Mouse (Mus musculus) hindbrain, postnatal 0 days (tissue): Measurements from ENCODE around the gene Parp14. TPM values are rescaled to one million over a fixed set of nuclear protein-coding genes. Genes with fewer than 3 reads are reported as not detected.

Source experiments
- ATAC-seq: fragments of 200-750 bp; cut with Nextera tagmentation; 2 replicates; pipeline ENCODE4 v1.8.0; 2017; ENCODE audit warnings: mild to moderate bottlenecking, moderate TSS enrichment, moderate library complexity
- DNase-seq: peaks from one replicate; pipeline ENCODE4 v3.0.0-alpha.2; 2015; ENCODE audit warnings: low spot score
- H3K27ac ChIP-seq: fragments of 300-500 bp; sonication (generic); 2 replicates; pipeline ENCODE4 v1.5.1; 2014; ENCODE audit warnings: mild to moderate bottlenecking
- H3K27me3 ChIP-seq: fragments of 300-500 bp; sonication (generic); 2 replicates; pipeline ENCODE4 v1.6.1; 2014; ENCODE audit warnings: low read length, mixed read lengths; ENCODE audit not compliant: insufficient read depth
- H3K36me3 ChIP-seq: fragments of 300-500 bp; sonication (generic); 2 replicates; pipeline ENCODE4 v1.6.1; 2014; ENCODE audit warnings: low read length, mixed read lengths; ENCODE audit not compliant: insufficient read depth
- H3K4me1 ChIP-seq: fragments of 300-500 bp; sonication (generic); 2 replicates; pipeline ENCODE4 v1.6.1; 2014; ENCODE audit warnings: antibody characterized with exemption, low read length, mixed read lengths; ENCODE audit not compliant: insufficient read depth
- H3K4me2 ChIP-seq: fragments of 300-500 bp; sonication (generic); 2 replicates; pipeline ENCODE4 v1.6.1; 2014; ENCODE audit warnings: low read depth, mild to moderate bottlenecking, low read length, moderate library complexity, mixed read lengths
- H3K4me3 ChIP-seq: fragments of 300-500 bp; sonication (generic); 2 replicates; pipeline ENCODE4 v1.5.1; 2014; ENCODE audit warnings: low read length
- H3K9ac ChIP-seq: fragments of 300-500 bp; sonication (generic); replicated peaks from 2 replicates; pipeline ENCODE4 v1.6.1; 2014; ENCODE audit warnings: mild to moderate bottlenecking, low read length, moderate library complexity, mixed read lengths
- H3K9me3 ChIP-seq: fragments of 300-500 bp; sonication (generic); 2 replicates; pipeline ENCODE4 v1.6.1; 2016; ENCODE audit warnings: low read length, mixed read lengths
- CTCF ChIP-seq: IDR thresholded peaks from 2 replicates; pipeline ENCODE4 v1.5.1; 2016; ENCODE audit warnings: antibody characterized with exemption, control low read depth, low read depth
- WGBS: fragments of 180-500 bp; shearing (Covaris S2); extraction: QIAGEN DNeasy Blood & Tissue Kit; methylation state at CpG from one replicate; pipeline ENCODE4 v1.1.7; 2014; 5-methylcytosine and 5-hydroxymethylcytosine counted together
- polyA plus RNA-seq: library from polyadenylated mRNA; unstranded; fragments of >200 nt; fragmentation: Nextera tagmentation; extraction: Ambion mirVana; gene quantifications from 2 replicates; pipeline ENCODE4 v1.2.1, GENCODE M21; 2015
- total RNA-seq: library from RNA; depleted of rRNA; stranded (reverse); fragments of >200 nt; gene quantifications from 2 replicates; pipeline ENCODE4 v1.2.3, GENCODE M21; 2014; rRNA removed

Parp14 gene
- total and polyA plus RNA-seq, 2 experiments from 2014 or later: 0.79 to 1.3 TPM

DNA sequence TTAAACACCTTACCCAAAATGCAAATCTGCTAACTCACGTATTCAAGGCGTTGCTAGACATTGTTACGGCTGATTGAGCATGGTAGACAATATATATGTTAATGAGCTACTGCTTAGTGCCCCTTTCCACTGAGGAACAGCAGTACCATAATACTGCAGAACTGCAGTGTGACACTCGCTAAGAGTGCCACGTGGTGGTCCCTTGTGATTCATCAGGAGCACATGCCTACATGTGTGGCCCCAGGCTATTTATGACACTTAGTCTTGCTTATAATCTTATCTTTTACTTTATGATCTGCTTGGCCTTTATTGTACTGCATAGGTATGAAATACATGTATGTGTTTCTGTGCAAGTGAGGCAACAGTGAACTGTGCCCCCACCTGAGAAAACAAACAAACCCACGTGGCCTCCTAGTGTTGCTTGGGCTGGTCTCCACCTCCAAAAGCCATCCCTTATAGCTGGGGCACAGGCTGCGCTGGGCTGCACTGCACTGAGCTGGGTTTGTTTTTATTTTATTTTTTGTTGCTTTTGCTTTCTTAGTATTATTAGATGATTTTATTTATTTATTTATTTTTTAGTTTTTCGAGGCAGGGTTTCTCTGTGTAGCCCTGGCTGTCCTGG, 83.7 kb downstream of the Parp14 start:
- DNase-seq: no peak
- H3K27ac ChIP-seq: no peak overlapping the region
- TF ChIP-seq CTCF: no peak

DNA sequence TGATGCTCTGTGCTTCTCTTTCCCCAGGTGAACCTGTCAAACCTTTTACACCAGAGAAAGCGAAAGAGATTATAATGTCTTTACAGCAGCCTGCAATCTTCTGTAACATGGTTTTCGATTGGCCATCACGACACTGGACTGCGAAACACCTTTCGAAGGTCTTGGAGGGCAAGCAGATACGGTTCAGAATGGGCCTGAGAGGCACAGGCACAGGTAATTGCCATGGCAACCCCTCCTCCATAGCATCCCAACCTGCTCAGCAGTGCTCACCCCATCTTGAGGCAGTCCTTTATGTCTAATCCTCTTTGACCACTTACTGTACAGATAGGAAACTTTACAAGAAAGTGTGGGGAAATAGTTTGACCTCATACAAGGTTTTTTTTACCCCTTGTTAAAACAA, 84.2 kb downstream of the Parp14 start:
- H3K9ac ChIP-seq: no peak overlapping the region

More for the DNA sequence above, 83.7 kb downstream of the Parp14 start:
- H3K4me3 ChIP-seq: no peak overlapping the region
- H3K27me3 ChIP-seq: no peaks in the 10 kb centered on the region
- no peaks in the 10 kb centered on the region for H3K9me3 ChIP-seq
- no peaks in the 10 kb centered on the region; the same call in 1 of the 2 replicates for H3K36me3 ChIP-seq
- 49% methylated on average over 8 of the region's 8 CpGs for WGBS
- no peak overlapping the region for H3K4me2 ChIP-seq
- H3K9ac ChIP-seq: no peak overlapping the region
- no peaks in the 10 kb centered on the region for H3K4me1 ChIP-seq
- ATAC-seq: no peak

DNA sequence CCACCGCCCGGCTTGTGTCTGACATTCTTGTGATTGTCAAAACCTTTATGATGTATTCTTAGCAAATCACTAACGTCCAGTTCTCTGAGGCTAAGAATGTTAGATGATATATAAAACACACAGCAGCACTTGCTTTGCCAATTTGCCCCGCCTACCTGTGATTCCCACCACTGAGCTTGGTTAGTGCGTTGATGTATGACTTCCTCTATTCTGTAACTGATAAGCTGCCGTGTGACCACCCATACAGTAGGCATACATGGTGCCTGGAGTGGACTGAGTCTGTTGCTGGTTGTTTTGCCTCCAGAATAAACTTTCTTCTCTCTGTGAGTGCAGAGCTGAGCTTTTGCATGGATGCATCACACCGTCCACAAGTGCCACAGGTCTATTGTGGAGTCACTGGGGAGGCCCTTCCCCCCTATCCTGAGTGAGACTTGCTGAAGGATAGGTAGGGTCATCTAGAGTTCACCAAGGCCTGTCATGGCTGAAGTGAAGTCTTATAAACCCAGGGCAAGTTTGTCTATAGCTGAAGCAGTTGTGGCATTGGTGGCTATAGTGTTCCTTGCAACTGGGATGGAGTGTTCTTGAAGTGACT, 87.1 kb downstream of the Parp14 start:
- no peaks in the 10 kb centered on the region for H3K4me1 ChIP-seq
- H3K9ac ChIP-seq: no peak overlapping the region
- no peak overlapping the region for H3K4me2 ChIP-seq
- no peak for TF ChIP-seq CTCF
- WGBS: 83% methylated on average over 7 of the region's 7 CpGs
- DNase-seq (no peak), ATAC-seq (no peak)
- no peaks in the 10 kb centered on the region; the same call in 1 of the 2 replicates for H3K36me3 ChIP-seq
- H3K27ac ChIP-seq: no peak overlapping the region
- H3K4me3 ChIP-seq: no peak overlapping the region
- H3K27me3 ChIP-seq: no peaks in the 10 kb centered on the region
- H3K9me3 ChIP-seq: no peaks in the 10 kb centered on the region

More for the DNA sequence above, 84.2 kb downstream of the Parp14 start:
- Histone ChIP-seq H3K27ac (no peak overlapping the region), H3K4me2 (no peak overlapping the region), H3K4me3 (no peak overlapping the region), H3K9me3 (no peaks in the 10 kb centered on the region), H3K27me3 (no peaks in the 10 kb centered on the region), H3K4me1 (no peaks in the 10 kb centered on the region), H3K36me3 (no peaks in the 10 kb centered on the region; the same call in 1 of the 2 replicates)
- WGBS: 83% methylated on average over 6 of the region's 6 CpGs
- ATAC-seq (no peak), DNase-seq (no peak)
- TF ChIP-seq CTCF: no peak

DNA sequence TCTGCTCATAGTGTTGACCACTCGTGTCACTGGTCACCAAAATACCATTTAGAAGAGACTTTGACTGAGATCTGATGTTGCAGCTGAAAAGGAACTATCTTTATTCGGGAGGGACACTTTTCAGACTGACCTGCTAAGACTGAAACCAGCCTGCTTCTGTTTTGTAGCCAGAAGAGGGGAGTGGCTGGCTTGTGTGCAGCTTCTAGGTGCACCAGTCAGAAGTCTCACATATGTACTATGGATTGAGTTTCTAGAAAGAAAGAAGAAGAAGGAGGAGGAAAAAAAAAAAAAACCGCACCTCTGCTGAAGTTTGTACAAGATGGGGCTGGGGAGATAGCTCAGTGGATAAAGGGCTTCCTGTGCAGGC, 88.2 kb downstream of the Parp14 start:
- WGBS: 96% methylated on average over 3 of the region's 3 CpGs
- Histone ChIP-seq H3K36me3 (no peaks in the 10 kb centered on the region; the same call in 1 of the 2 replicates), H3K4me2 (no peak overlapping the region), H3K27ac (no peak overlapping the region), H3K9me3 (no peaks in the 10 kb centered on the region), H3K27me3 (no peaks in the 10 kb centered on the region), H3K4me3 (no peak overlapping the region), H3K9ac (no peak overlapping the region), H3K4me1 (no peaks in the 10 kb centered on the region)
- ATAC-seq (no peak), DNase-seq (no peak)
- TF ChIP-seq CTCF: no peak

Other genes starting within 250 kb of the Parp14 start
- 70.8 and 80.8 TPM in 2 replicates for gene Dirc2, start 102.2 kb downstream of the Parp14 start, total RNA-seq
- gene Dirc2, start 102.2 kb downstream of the Parp14 start, polyA plus RNA-seq: 34.1 and 35.5 TPM in 2 replicates
- 5.0 and 7.9 TPM in 2 replicates for gene Hspbap1, start 101.2 kb downstream of the Parp14 start, total RNA-seq
- gene Hspbap1, start 101.2 kb downstream of the Parp14 start, polyA plus RNA-seq: 4.4 and 5.8 TPM in 2 replicates
- 2.5 and 3.5 TPM in 2 replicates for gene Parp9, start 66.9 kb upstream of the Parp14 start, total RNA-seq
- 3.6 and 3.8 TPM in 2 replicates for gene Parp9, start 66.9 kb upstream of the Parp14 start, polyA plus RNA-seq
- 0.93 and 2.5 TPM in 2 replicates for gene Dtx3l, start 67.6 kb upstream of the Parp14 start, total RNA-seq
- gene Dtx3l, start 67.6 kb upstream of the Parp14 start, polyA plus RNA-seq: 1.2 and 1.5 TPM in 2 replicates
- gene Kpna1, start 107.2 kb upstream of the Parp14 start, total RNA-seq: 53.8 and 55.9 TPM in 2 replicates
- gene Kpna1, start 107.2 kb upstream of the Parp14 start, polyA plus RNA-seq: 54.6 and 55.2 TPM in 2 replicates
- gene Wdr5b, start 169.6 kb upstream of the Parp14 start, total RNA-seq: 5.6 and 6.1 TPM in 2 replicates
- gene Wdr5b, start 169.6 kb upstream of the Parp14 start, polyA plus RNA-seq: 4.9 and 6.8 TPM in 2 replicates
- 7.2 and 8.3 TPM in 2 replicates for gene Fam162a, start 200.1 kb upstream of the Parp14 start, total RNA-seq
- 145 and 146 TPM in 2 replicates for gene Fam162a, start 200.1 kb upstream of the Parp14 start, polyA plus RNA-seq
- 3.8 and 4.9 TPM in 2 replicates for gene Ccdc58, start 200.1 kb upstream of the Parp14 start, total RNA-seq
- 27.8 and 34.0 TPM in 2 replicates for gene Ccdc58, start 200.1 kb upstream of the Parp14 start, polyA plus RNA-seq